Mouse (Mus musculus) heart, embryonic 11.5 days (tissue): ENCODE data around the gene Slc6a16. TPM values are rescaled to one million over a fixed set of nuclear protein-coding genes. Genes with fewer than 3 reads are reported as not detected.

Source experiments
- ATAC-seq: fragments of 200-750 bp; cut with Nextera tagmentation; replicated peaks from 2 replicates; pipeline ENCODE4 v1.8.0; 2017; ENCODE audit warnings: moderate library complexity; ENCODE audit not compliant: insufficient number of reproducible peaks, low FRiP score, low TSS enrichment
- H3K27ac ChIP-seq: fragments of 300-500 bp; sonication (generic); 2 replicates; pipeline ENCODE4 v1.5.1; 2014; ENCODE audit warnings: mild to moderate bottlenecking, low read depth, low read length
- H3K27me3 ChIP-seq: fragments of 300-500 bp; sonication (generic); 2 replicates; pipeline ENCODE4 v1.6.1; 2014; ENCODE audit warnings: mild to moderate bottlenecking, low read length, mixed read lengths; ENCODE audit not compliant: control insufficient read depth, insufficient read depth
- H3K36me3 ChIP-seq: fragments of 300-500 bp; sonication (generic); 2 replicates; pipeline ENCODE4 v1.6.1; 2014; ENCODE audit warnings: mild to moderate bottlenecking, low read length, moderate library complexity, mixed read lengths; ENCODE audit not compliant: control insufficient read depth, insufficient read depth
- H3K4me1 ChIP-seq: fragments of 300-500 bp; sonication (generic); 2 replicates; pipeline ENCODE4 v1.6.1; 2014; ENCODE audit warnings: low read length; ENCODE audit not compliant: control insufficient read depth, insufficient read depth
- H3K4me2 ChIP-seq: fragments of 300-500 bp; sonication (generic); 2 replicates; pipeline ENCODE4 v1.6.1; 2014; ENCODE audit warnings: mild to moderate bottlenecking, moderate library complexity
- H3K4me3 ChIP-seq: fragments of 300-500 bp; sonication (generic); 2 replicates; pipeline ENCODE4 v1.5.1; 2014; ENCODE audit warnings: low read depth, low read length
- H3K9ac ChIP-seq: fragments of 300-500 bp; sonication (generic); 2 replicates; pipeline ENCODE4 v1.6.1; 2014; ENCODE audit warnings: mild to moderate bottlenecking, low read depth, low read length, moderate library complexity
- H3K9me3 ChIP-seq: fragments of 300-500 bp; sonication (generic); replicated peaks from 2 replicates; pipeline ENCODE4 v1.6.1; 2016; ENCODE audit warnings: low read length; ENCODE audit not compliant: control insufficient read depth
- WGBS: fragments of 180-500 bp; shearing (Covaris S2); extraction: QIAGEN DNeasy Blood & Tissue Kit; methylation state at CpG from one replicate; pipeline ENCODE4 v1.1.7; 2014; ENCODE audit not compliant: insufficient replicate concordance; 5-methylcytosine and 5-hydroxymethylcytosine counted together
- polyA plus RNA-seq: library from polyadenylated mRNA; unstranded; fragments of >200 nt; fragmentation: Nextera tagmentation; extraction: Ambion mirVana; gene quantifications from 2 replicates; pipeline ENCODE4 v1.2.1, GENCODE M21; 2014

The Slc6a16 gene
- polyA plus RNA-seq: 0.32 and 0.47 TPM in 2 replicates

- WGBS: 16% methylated on average over 53 of the region's 53 CpGs
- Histone ChIP-seq H3K4me2 (peak within 1 kb of the TSS; percentile 55), H3K27me3 (peaks cover 19% of the 10 kb centered on the region), H3K9me3 (no peaks in the 10 kb centered on the region), H3K4me1 (peaks cover 13% of the 10 kb centered on the region), H3K36me3 (no peaks in the 10 kb centered on the region), H3K27ac (no peak within 1 kb of the TSS), H3K9ac (peak within 1 kb of the TSS; percentile 66), H3K4me3 (peak within 1 kb of the TSS; percentile 22)
- ATAC-seq: no peak
These were observed at the start of gene Slc6a16 for GRCm38 (mm10) chr7:45240633-45241388. Gene Slc6a16, plus strand, starts transcription at chr7:45241085.

- 55% methylated on average over 2 of the region's 2 CpGs for WGBS
- H3K27me3 ChIP-seq: peaks cover 40% of the 10 kb centered on the region
- peaks cover 13% of the 10 kb centered on the region for H3K4me1 ChIP-seq
- no peak overlapping the region for H3K4me2 ChIP-seq
- no peaks in the 10 kb centered on the region for H3K9me3 ChIP-seq
- H3K27ac ChIP-seq: no peak overlapping the region
- H3K4me3 ChIP-seq: no peak overlapping the region
- no peak overlapping the region for H3K9ac ChIP-seq
- ATAC-seq: no peak
- H3K36me3 ChIP-seq: no peaks in the 10 kb centered on the region
These were observed 49.7 kb upstream of the Slc6a16 start for GRCm38 (mm10) chr7:45191161-45191560.

GRCm38 (mm10) chr7:45191803-45192363 lies 49.0 kb upstream of the Slc6a16 start:
- Histone ChIP-seq H3K9me3 (no peaks in the 10 kb centered on the region), H3K27me3 (peaks cover 36% of the 10 kb centered on the region), H3K4me3 (no peak overlapping the region), H3K36me3 (no peaks in the 10 kb centered on the region), H3K4me1 (peaks cover 13% of the 10 kb centered on the region), H3K9ac (no peak overlapping the region), H3K27ac (no peak overlapping the region), H3K4me2 (no peak overlapping the region)
- ATAC-seq: no peak
- WGBS: 9% methylated on average over 8 of the region's 8 CpGs

GRCm38 (mm10) chr7:45192585-45193310 lies 48.1 kb upstream of the Slc6a16 start:
- no peak for ATAC-seq
- Histone ChIP-seq H3K36me3 (no peaks in the 10 kb centered on the region), H3K4me2 (no peak overlapping the region), H3K9me3 (no peaks in the 10 kb centered on the region), H3K27ac (no peak overlapping the region), H3K4me1 (peaks cover 13% of the 10 kb centered on the region), H3K4me3 (no peak overlapping the region), H3K27me3 (peaks cover 36% of the 10 kb centered on the region), H3K9ac (no peak overlapping the region)
- 79% methylated on average over 7 of the region's 7 CpGs for WGBS

- Histone ChIP-seq H3K4me2 (no peak overlapping the region), H3K4me1 (peaks cover 13% of the 10 kb centered on the region), H3K27me3 (peaks cover 34% of the 10 kb centered on the region), H3K9ac (no peak overlapping the region), H3K36me3 (no peaks in the 10 kb centered on the region), H3K9me3 (no peaks in the 10 kb centered on the region), H3K27ac (no peak overlapping the region), H3K4me3 (no peak overlapping the region)
- 62% methylated on average over 5 of the region's 5 CpGs for WGBS
- no peak for ATAC-seq
These were observed 47.5 kb upstream of the Slc6a16 start for GRCm38 (mm10) chr7:45193406-45193805.

GRCm38 (mm10) chr7:45193871-45194785 lies 46.8 kb upstream of the Slc6a16 start:
- ATAC-seq: no peak
- peaks cover 26% of the 10 kb centered on the region for H3K27me3 ChIP-seq
- no peak overlapping the region for H3K4me3 ChIP-seq
- H3K9ac ChIP-seq: no peak overlapping the region
- no peaks in the 10 kb centered on the region for H3K36me3 ChIP-seq
- H3K4me2 ChIP-seq: no peak overlapping the region
- no peaks in the 10 kb centered on the region for H3K9me3 ChIP-seq
- no peak overlapping the region for H3K27ac ChIP-seq
- 71% methylated on average over 17 of the region's 17 CpGs for WGBS
- peaks cover 13% of the 10 kb centered on the region for H3K4me1 ChIP-seq

GRCm38 (mm10) chr7:45195341-45196175 lies 45.3 kb upstream of the Slc6a16 start:
- WGBS: 52% methylated on average over 13 of the region's 13 CpGs

More at GRCm38 (mm10) chr7:45195341-45196175, 45.3 kb upstream of the Slc6a16 start:
- Histone ChIP-seq H3K27me3 (peaks cover 21% of the 10 kb centered on the region), H3K4me3 (no peak overlapping the region), H3K27ac (no peak overlapping the region), H3K4me2 (no peak overlapping the region), H3K36me3 (no peaks in the 10 kb centered on the region), H3K9me3 (no peaks in the 10 kb centered on the region), H3K9ac (no peak overlapping the region), H3K4me1 (peaks cover 13% of the 10 kb centered on the region)
- no peak for ATAC-seq
